Mouse (Mus musculus): ENCODE measurements around the gene Fut9. TPM values are rescaled to one million over a fixed set of nuclear protein-coding genes. Genes with fewer than 3 reads are reported as not detected.

The Fut9 gene
- total RNA-seq, 2 experiments from 2014 or later: 0.22 to 0.43 TPM

DNA sequence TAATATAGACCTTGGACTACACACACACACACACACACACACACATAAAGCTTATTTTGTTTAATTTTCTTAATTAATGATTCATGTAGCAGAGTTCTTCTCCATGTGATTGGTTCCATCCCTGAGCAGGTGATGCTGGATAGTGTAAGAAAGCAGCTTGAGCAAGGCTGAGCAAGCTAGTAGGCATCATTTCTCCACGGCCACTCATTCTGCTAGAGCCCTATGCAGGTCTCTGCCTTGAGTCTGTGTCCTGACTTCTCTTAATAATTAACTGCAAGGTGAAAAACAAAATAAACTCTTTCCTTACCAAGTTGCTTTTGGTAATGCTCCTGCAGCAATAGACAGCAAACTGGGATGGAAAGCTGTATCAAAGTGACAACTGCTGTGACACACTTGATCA lies 152.5 kb downstream of the Fut9 start:
- DNase-seq (ENCODE audit: low spot score in 2 of 2): no peak

DNA sequence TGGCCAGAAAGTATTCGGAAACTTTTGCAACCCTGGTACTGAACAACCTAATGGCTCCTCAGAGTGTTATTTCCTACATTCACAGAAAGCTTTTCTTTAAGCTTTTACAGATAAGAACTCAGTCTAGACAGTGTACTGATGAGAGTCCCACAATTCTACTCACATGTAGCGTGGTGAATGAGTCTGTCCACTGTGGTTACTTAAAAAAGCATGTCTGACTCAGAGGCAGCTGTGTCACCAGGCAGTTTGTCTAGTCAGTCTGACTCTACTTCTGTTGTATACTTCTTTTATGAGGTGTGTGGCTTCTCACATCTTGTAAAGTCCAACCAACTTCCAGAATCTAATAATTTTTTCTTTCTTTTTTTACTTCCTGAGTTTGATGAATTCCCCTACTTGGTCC lies 154.5 kb downstream of the Fut9 start:
- DNase-seq (ENCODE audit: low spot score in 2 of 2): no peak

GRCm38 (mm10) chr4:25641993-25642392 lies 158.1 kb downstream of the Fut9 start:
- no peak for DNase-seq (ENCODE audit: low spot score in 2 of 2)

GRCm38 (mm10) chr4:25633262-25633661 lies 166.8 kb downstream of the Fut9 start:
- no peak for DNase-seq (ENCODE audit: low spot score in 2 of 2)

DNA sequence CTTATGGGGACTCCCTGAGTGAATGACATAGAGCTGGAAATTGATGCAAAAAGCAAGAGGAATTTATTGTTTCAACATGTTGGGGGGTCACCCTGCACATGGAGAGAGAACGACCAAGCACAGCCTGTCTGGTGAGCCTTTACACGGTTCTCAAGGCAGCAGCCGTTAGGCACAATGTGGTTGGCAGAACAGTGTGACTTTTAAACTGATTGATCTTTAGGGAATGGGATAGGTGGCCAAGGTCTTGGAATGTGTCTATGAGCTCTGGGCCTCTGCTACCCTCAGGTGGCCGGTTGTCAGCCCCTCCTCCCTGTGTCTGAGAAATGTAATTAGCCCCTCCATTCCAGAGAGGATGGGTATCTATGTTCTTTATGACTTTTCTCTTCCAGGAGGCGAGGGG lies 171.9 kb downstream of the Fut9 start:
- no peak for DNase-seq (ENCODE audit: low spot score in 2 of 2)

DNA sequence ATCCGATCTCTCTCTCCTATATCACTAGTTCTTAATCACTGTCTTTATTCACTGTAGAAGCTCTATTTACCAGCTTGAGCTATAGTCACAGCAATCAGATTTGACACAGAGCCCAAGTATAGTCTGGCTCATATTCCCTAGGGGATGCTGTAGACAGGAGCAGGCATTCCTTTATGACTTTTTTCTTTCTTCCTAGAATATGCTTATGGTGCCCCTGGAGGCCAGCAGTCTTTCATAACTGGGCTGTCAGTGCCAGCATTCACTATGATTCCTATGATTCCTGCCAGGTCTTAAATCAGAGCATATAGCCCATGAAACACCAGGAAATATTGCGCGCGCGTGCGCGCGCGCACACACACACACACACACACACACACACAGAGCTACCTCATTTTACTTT lies 172.6 kb downstream of the Fut9 start:
- no peak for DNase-seq (ENCODE audit: low spot score in 2 of 2)

GRCm38 (mm10) chr4:25627039-25627438 lies 173.0 kb downstream of the Fut9 start:
- DNase-seq (ENCODE audit: low spot score in 2 of 2): no peak

DNA sequence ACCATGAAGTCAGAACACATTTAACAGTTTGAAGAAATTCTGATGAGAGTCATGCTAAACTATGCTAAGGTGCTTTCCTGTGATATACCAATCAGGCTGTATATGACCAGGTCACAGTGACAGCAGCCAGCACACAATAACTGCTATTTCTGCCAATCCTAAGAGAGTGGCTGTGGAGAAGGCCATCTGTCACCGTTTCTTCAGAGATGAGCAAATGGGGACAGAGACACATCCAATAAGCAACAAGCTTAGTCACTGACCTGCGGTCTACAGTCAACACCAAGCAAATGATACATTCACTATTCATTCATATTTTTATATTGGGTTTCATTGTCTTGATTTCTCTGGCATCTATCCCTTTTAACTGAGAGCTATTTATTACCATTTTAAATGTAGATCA lies 176.9 kb downstream of the Fut9 start:
- no peak for DNase-seq (ENCODE audit: low spot score in 2 of 2)

- no peak for DNase-seq (ENCODE audit: low spot score in 2 of 2)
These were observed 182.7 kb downstream of the Fut9 start for GRCm38 (mm10) chr4:25617301-25617700.

DNA sequence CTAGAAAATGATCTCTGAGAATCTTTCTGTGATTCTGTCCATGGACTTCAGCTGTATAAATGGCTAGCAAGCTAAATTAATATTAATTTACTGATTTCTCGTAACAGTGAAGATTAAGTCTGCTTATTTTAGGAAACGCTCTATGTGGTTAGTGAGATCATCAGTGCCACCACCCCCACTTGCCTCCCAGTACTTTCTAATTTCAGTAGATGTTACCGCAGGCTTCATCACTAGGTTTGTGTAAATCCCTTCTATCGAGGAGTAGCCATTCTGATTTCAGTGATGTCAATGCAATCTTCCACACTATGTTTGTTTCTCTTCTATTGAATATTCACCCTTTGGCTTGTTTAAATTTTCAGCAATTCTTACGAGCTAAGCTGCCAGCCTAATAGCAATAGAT lies 186.6 kb downstream of the Fut9 start:
- no peak for DNase-seq (ENCODE audit: low spot score in 2 of 2)

DNA sequence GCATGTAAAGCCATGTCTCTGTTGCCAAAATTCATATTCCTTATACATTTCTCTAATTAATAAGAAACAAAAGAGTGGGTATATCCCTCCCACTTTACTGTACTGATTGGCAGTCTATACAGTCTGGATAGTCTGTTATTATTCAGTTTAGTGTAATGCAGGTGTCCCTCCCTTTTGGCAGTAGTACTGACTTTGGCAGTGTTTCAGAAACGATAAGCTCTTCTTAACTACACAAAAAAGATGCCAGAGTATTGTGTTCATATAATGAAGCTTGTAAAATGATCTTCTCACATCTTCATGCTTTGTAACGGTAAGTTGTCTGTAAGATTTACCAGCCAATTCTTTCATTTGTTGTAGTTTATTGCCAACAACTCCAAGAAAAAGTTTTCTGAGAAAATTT lies 189.6 kb downstream of the Fut9 start:
- no peak for DNase-seq (ENCODE audit: low spot score in 2 of 2)

DNA sequence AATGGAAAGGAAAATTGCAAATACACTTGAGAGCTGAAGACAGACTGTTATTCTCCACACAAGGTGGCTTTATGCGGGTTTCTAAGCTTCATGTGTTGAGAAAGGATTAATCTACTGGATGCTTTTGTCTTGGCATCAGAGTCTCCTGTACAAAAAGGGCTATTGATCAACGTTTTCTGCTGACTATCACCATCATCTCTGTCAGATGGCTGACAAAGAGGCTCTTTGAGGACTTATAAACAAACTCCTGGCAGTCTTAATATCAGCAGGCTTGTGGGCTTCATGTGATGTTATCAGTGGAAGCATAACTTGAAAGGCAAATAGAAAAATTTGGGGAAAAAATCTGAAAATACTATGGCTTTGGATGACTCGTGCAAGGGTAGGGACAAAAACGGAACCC lies 206.8 kb downstream of the Fut9 start:
- DNase-seq (ENCODE audit: low spot score in 2 of 2): no peak

Data from adrenal gland, adult 18-20 months (tissue).